Mouse (Mus musculus) CH12.LX (cell line): ENCODE measurements around the gene Rps27a. TPM values are rescaled to one million over a fixed set of nuclear protein-coding genes. Genes with fewer than 3 reads are reported as not detected.

Experiments used
- DNase-seq: peaks from one replicate; pipeline ENCODE4 v3.0.0-alpha.2; 2013; ENCODE audit errors: extremely low read depth
- H3K27ac ChIP-seq: 2 replicates; pipeline ENCODE4 v1.5.1; 2012; ENCODE audit warnings: low read depth, mild to moderate bottlenecking, control low read depth, moderate library complexity; ENCODE audit not compliant: insufficient read depth
- H3K27me3 ChIP-seq: replicated peaks from 2 replicates; pipeline ENCODE3; 2012; ENCODE audit warnings: inconsistent platforms
- H3K36me3 ChIP-seq, 2 experiments: replicated peaks in 1 of 2; 2 replicates each; pipeline versions ENCODE3 to v1.6.1; 2012; ENCODE audit warnings: inconsistent platforms in 1 of 2, low read length in 1 of 2, mild to moderate bottlenecking in 1 of 2, mixed read lengths in 1 of 2, moderate library complexity in 1 of 2; ENCODE audit not compliant: control insufficient read depth in 1 of 2, insufficient read depth in 1 of 2
- H3K4me1 ChIP-seq, 2 experiments: 2 replicates each; pipeline ENCODE4 v1.6.1; 2012; ENCODE audit warnings: inconsistent platforms in 1 of 2, moderate library complexity in 1 of 2; ENCODE audit not compliant: insufficient read depth in 2 of 2, control insufficient read depth in 1 of 2
- H3K4me2 ChIP-seq: 2 replicates; pipeline ENCODE4 v1.6.1; 2012; ENCODE audit warnings: low read depth, mild to moderate bottlenecking, control low read depth; ENCODE audit not compliant: poor library complexity, insufficient read depth, severe bottlenecking
- H3K4me3 ChIP-seq, 3 experiments: fragments of 150-350 bp in 1 of 3; sonication (generic) in 1 of 3; replicated peaks in 1 of 3; 2 replicates each; pipeline versions ENCODE3 to v1.5.1; 2011 to 2012; ENCODE audit warnings: low read depth in 2 of 3, low read length in 2 of 3, mild to moderate bottlenecking in 2 of 3, moderate library complexity in 2 of 3, control low read depth in 1 of 3, improper control_type of control experiment in 1 of 3, inconsistent platforms in 1 of 3, mixed read lengths in 1 of 3; ENCODE audit not compliant: poor library complexity in 1 of 3
- H3K79me2 ChIP-seq: replicated peaks from 2 replicates; pipeline ENCODE4 v1.6.1; 2012; ENCODE audit warnings: mild to moderate bottlenecking, moderate library complexity; ENCODE audit not compliant: control insufficient read depth, poor library complexity, insufficient read depth, severe bottlenecking; ENCODE audit errors: extremely low read depth
- H3K9ac ChIP-seq: 2 replicates; pipeline ENCODE4 v1.6.1; 2012; ENCODE audit warnings: low read depth, mild to moderate bottlenecking, control low read depth, moderate library complexity; ENCODE audit not compliant: insufficient read depth
- H3K9me3 ChIP-seq: replicated peaks from 2 replicates; pipeline ENCODE3; 2012; ENCODE audit warnings: low read length, inconsistent platforms, mixed read lengths
- CHD2 ChIP-seq: IDR thresholded peaks from 2 replicates; pipeline ENCODE4 v1.6.1; 2011; ENCODE audit warnings: low read length, improper control_type of control experiment
- CTCF ChIP-seq, 2 experiments: IDR thresholded peaks in 1 of 2; conservative IDR thresholded peaks in 1 of 2; 2 replicates each; pipeline ENCODE4 v1.5.1; 2011 to 2012; ENCODE audit warnings: low read depth in 2 of 2, low read length in 2 of 2, improper control_type of control experiment in 1 of 2, inconsistent platforms in 1 of 2, mild to moderate bottlenecking in 1 of 2, moderate library complexity in 1 of 2
- E2F4 ChIP-seq: IDR thresholded peaks from 2 replicates; pipeline ENCODE4 v1.6.1; 2011; ENCODE audit warnings: low read depth, low read length, improper control_type of control experiment; ENCODE audit not compliant: insufficient replicate concordance
- ELF1 ChIP-seq: IDR thresholded peaks from 2 replicates; pipeline ENCODE4 v1.6.1; 2014; ENCODE audit warnings: low read depth, mild to moderate bottlenecking, inconsistent platforms, low read length, improper control_type of control experiment
- EP300 ChIP-seq: IDR thresholded peaks from 2 replicates; pipeline ENCODE4 v1.6.1; 2011; ENCODE audit warnings: low read length, improper control_type of control experiment
- ETS1 ChIP-seq: conservative IDR thresholded peaks from 2 replicates; pipeline ENCODE4 v1.6.1; 2012; ENCODE audit warnings: low read depth, mild to moderate bottlenecking, inconsistent platforms, low read length, improper control_type of control experiment, moderate library complexity
- HCFC1 ChIP-seq: IDR thresholded peaks from 2 replicates; pipeline ENCODE4 v1.6.1; 2012; ENCODE audit warnings: low read depth, mild to moderate bottlenecking, inconsistent platforms, low read length, improper control_type of control experiment
- JUN ChIP-seq: IDR thresholded peaks from 2 replicates; pipeline ENCODE4 v1.6.1; 2011; ENCODE audit warnings: low read depth, mild to moderate bottlenecking, low read length, improper control_type of control experiment, moderate library complexity; ENCODE audit not compliant: insufficient read depth
- JUND ChIP-seq: conservative IDR thresholded peaks from 2 replicates; pipeline ENCODE4 v1.6.1; 2011; ENCODE audit warnings: low read depth, low read length, improper control_type of control experiment
- MEF2A ChIP-seq: IDR thresholded peaks from 2 replicates; pipeline ENCODE4 v1.6.1; 2014; ENCODE audit warnings: low read depth, mild to moderate bottlenecking, inconsistent platforms, low read length, improper control_type of control experiment, borderline replicate concordance
- MXI1 ChIP-seq: IDR thresholded peaks from 2 replicates; pipeline ENCODE4 v1.6.1; 2011; ENCODE audit warnings: mild to moderate bottlenecking, low read depth, low read length, improper control_type of control experiment
- MYC ChIP-seq: IDR thresholded peaks from 2 replicates; pipeline ENCODE4 v1.6.1; 2011; ENCODE audit warnings: low read depth, mild to moderate bottlenecking, improper control_type of control experiment, low read length
- NELFE ChIP-seq: IDR thresholded peaks from 2 replicates; pipeline ENCODE4 v1.6.1; 2011; ENCODE audit warnings: low read depth, low read length, improper control_type of control experiment
- NRF1 ChIP-seq: IDR thresholded peaks from 2 replicates; pipeline ENCODE4 v1.6.1; 2014; ENCODE audit warnings: low read depth, mild to moderate bottlenecking, inconsistent platforms, low read length, improper control_type of control experiment, moderate library complexity
- PAX5 ChIP-seq: IDR thresholded peaks from 2 replicates; pipeline ENCODE4 v1.6.1; 2012; ENCODE audit warnings: low read length, inconsistent platforms, mixed read lengths
- POLR2A ChIP-seq: IDR thresholded peaks from 2 replicates; pipeline ENCODE4 v1.6.1; 2011; ENCODE audit warnings: low read depth, mild to moderate bottlenecking, improper control_type of control experiment, low read length
- POLR2AphosphoS2 ChIP-seq: IDR thresholded peaks from 2 replicates; pipeline ENCODE4 v1.6.1; 2011; ENCODE audit warnings: low read depth, low read length, improper control_type of control experiment
- RCOR1 ChIP-seq: conservative IDR thresholded peaks from 2 replicates; pipeline ENCODE4 v1.6.1; 2012; ENCODE audit warnings: low read depth, mild to moderate bottlenecking, inconsistent platforms, low read length, improper control_type of control experiment
- SIN3A ChIP-seq: IDR thresholded peaks from 2 replicates; pipeline ENCODE4 v1.6.1; 2012; ENCODE audit warnings: low read length, improper control_type of control experiment, inconsistent platforms
- SMC3 ChIP-seq: IDR thresholded peaks from 2 replicates; pipeline ENCODE4 v1.6.1; 2011; ENCODE audit warnings: low read depth, low read length, improper control_type of control experiment
- TBP ChIP-seq: conservative IDR thresholded peaks from 2 replicates; pipeline ENCODE4 v1.6.1; 2011; ENCODE audit warnings: low read depth, low read length, improper control_type of control experiment
- TCF12 ChIP-seq: IDR thresholded peaks from 2 replicates; pipeline ENCODE4 v1.6.1; 2014; ENCODE audit warnings: low read depth, mild to moderate bottlenecking, inconsistent platforms, low read length, improper control_type of control experiment
- USF1 ChIP-seq: IDR thresholded peaks from 2 replicates; pipeline ENCODE4 v1.6.1; 2014; ENCODE audit warnings: low read depth, mild to moderate bottlenecking, inconsistent platforms, low read length, improper control_type of control experiment
- ZC3H11A ChIP-seq: IDR thresholded peaks from 2 replicates; pipeline ENCODE4 v1.6.1; 2012; ENCODE audit warnings: low read depth, mild to moderate bottlenecking, inconsistent platforms, low read length, improper control_type of control experiment
- ZKSCAN1 ChIP-seq: IDR thresholded peaks from 2 replicates; pipeline ENCODE4 v1.6.1; 2012; ENCODE audit warnings: low read depth, inconsistent platforms, low read length, improper control_type of control experiment, borderline replicate concordance
- ZNF384 ChIP-seq: IDR thresholded peaks from 2 replicates; pipeline ENCODE4 v1.6.1; 2012; ENCODE audit warnings: low read depth, low read length, improper control_type of control experiment, inconsistent platforms
- dilution Hi-C: fragments of 300-500 bp; cut with MboI; formaldehyde crosslinking; loops from 2 replicates; pipeline ENCODE4 v1.14.3; 2020; ENCODE audit warnings: low sequenced_read_pairs; ENCODE audit not compliant: extremely low pct_unique_long_range_greater_than_20kb, extremely low pct_ligation_motif_present
- in situ Hi-C: fragments of 300-500 bp; cut with MboI; formaldehyde crosslinking; loops from 3 replicates; pipeline ENCODE4 v1.14.3; 2019; ENCODE audit warnings: low sequenced_read_pairs, low pct_ligation_motif_present, low pct_unique_long_range_greater_than_20kb, mixed read lengths
- polyA plus RNA-seq: library from polyadenylated mRNA; unstranded; fragments of >175 nt; gene quantifications from 2 replicates; pipeline ENCODE4 v1.2.1, GENCODE M21; 2012; ENCODE audit warnings: low read depth; ENCODE audit not compliant: insufficient read length
- total RNA-seq, 2 experiments: library from RNA; depleted of rRNA; stranded (reverse); fragments of 300-350 nt in 1 of 2; fragments of >200 nt in 1 of 2; gene quantifications; 2 replicates each; pipeline ENCODE4 v1.2.3; 2012 to 2014

Rps27a gene
- total and polyA plus RNA-seq, 3 experiments, result 2,619 to 3,767 (median 2,733) TPM

GRCm38 (mm10) chr11:29597159-29597558 is 49.2 kb upstream of the Rps27a start:
- in situ Hi-C loops, result no loop called here
- no peak overlapping the region for H3K4me3 ChIP-seq
- H3K9ac ChIP-seq, result no peak overlapping the region
- no peak for TF ChIP-seq RCOR1
- no peak for TF ChIP-seq SMC3
- no peak for TF ChIP-seq POLR2A
- TF ChIP-seq TCF12, result no peak
- no peak for TF ChIP-seq NRF1
- no peak for TF ChIP-seq SIN3A
- TF ChIP-seq, all 38 proteins: peak for 0
- dilution Hi-C loops, result no loop called here
- Histone ChIP-seq H3K27me3 (no peaks in the 10 kb centered on the region), H3K27ac (no peak overlapping the region), H3K9me3 (peaks cover 2% of the 10 kb centered on the region), H3K4me2 (no peak overlapping the region), H3K36me3 (no peaks in the 10 kb centered on the region), H3K4me1 (no peaks in the 10 kb centered on the region), H3K79me2 (no peaks in the 10 kb centered on the region)
- no peak for DNase-seq

GRCm38 (mm10) chr11:29595217-29595616 is 47.3 kb upstream of the Rps27a start:
- Histone ChIP-seq H3K4me3 (no peak overlapping the region), H3K4me2 (no peak overlapping the region; the same call in 1 of the 2 replicates), H3K36me3 (no peaks in the 10 kb centered on the region), H3K9me3 (peaks cover 2% of the 10 kb centered on the region), H3K79me2 (no peaks in the 10 kb centered on the region), H3K27me3 (no peaks in the 10 kb centered on the region), H3K4me1 (no peaks in the 10 kb centered on the region), H3K27ac (no peak overlapping the region), H3K9ac (no peak overlapping the region)
- TF ChIP-seq CTCF (conservative IDR thresholded peaks at IDR 0.05 in 1 of 2, IDR thresholded peaks at IDR 0.05 in 1 of 2; ENCODE audit: low read depth in 2 of 2, low read length in 2 of 2), result no peak
- TF ChIP-seq ZNF384, result no peak
- TF ChIP-seq POLR2AphosphoS2, result no peak
- TF ChIP-seq ELF1, result no peak
- TF ChIP-seq TCF12, result no peak
- no peak for TF ChIP-seq ZKSCAN1
- no peak for TF ChIP-seq ZC3H11A
- TF ChIP-seq RCOR1, result no peak
- no peak for TF ChIP-seq NRF1
- no peak for TF ChIP-seq TBP
- no peak for TF ChIP-seq EP300
- no peak for TF ChIP-seq NELFE
- TF ChIP-seq HCFC1, result no peak
- dilution Hi-C loops (no loop called here), in situ Hi-C loops (no loop called here)
- no peak for DNase-seq

- H3K4me2 ChIP-seq, result no peak overlapping the region
- H3K27me3 ChIP-seq, result no peaks in the 10 kb centered on the region
- H3K79me2 ChIP-seq, result no peaks in the 10 kb centered on the region
- H3K4me1 ChIP-seq, result no peaks in the 10 kb centered on the region
- no peak overlapping the region for H3K27ac ChIP-seq
- H3K9me3 ChIP-seq, result peaks cover 6% of the 10 kb centered on the region
- peaks cover 0 to 17% of the 10 kb centered on the region in 2 experiments for H3K36me3 ChIP-seq
- no peak overlapping the region for H3K9ac ChIP-seq
- in situ Hi-C loops (loop anchor here (10.0 kb wide), 1 partner anchor 45 kb away; no protein-coding TSS in a partner anchor), dilution Hi-C loops (no loop called here)
- H3K4me3 ChIP-seq, result no peak overlapping the region
- DNase-seq, result peak; percentile 40
- no peak for TF ChIP-seq E2F4
- TF ChIP-seq POLR2A, result no peak
- no peak for TF ChIP-seq JUN
- TF ChIP-seq USF1, result no peak
- no peak for TF ChIP-seq MEF2A
- TF ChIP-seq NRF1, result no peak
- TF ChIP-seq PAX5, result no peak
- no peak for TF ChIP-seq HCFC1
- TF ChIP-seq CHD2, result no peak
- no peak for TF ChIP-seq JUND
- no peak for TF ChIP-seq ETS1
- TF ChIP-seq ZC3H11A, result peak; percentile 7; the same call in 1 of the 2 replicates
- no peak for TF ChIP-seq ZKSCAN1
- peak; percentile 53; the same call in 1 of the 2 replicates for TF ChIP-seq MYC
- no peak for TF ChIP-seq POLR2AphosphoS2
- no peak for TF ChIP-seq SIN3A
- no peak for TF ChIP-seq NELFE
- no peak for TF ChIP-seq MXI1
- TF ChIP-seq TBP, result no peak
These were observed 31.7 kb upstream of the Rps27a start for GRCm38 (mm10) chr11:29579610-29580009.
